Mouse (Mus musculus) liver, postnatal 0 days (tissue): ENCODE measurements around the gene Vps39. TPM values are rescaled to one million over a fixed set of nuclear protein-coding genes. Genes with fewer than 3 reads are reported as not detected.

Source experiments
- ATAC-seq: fragments of 200-750 bp; cut with Nextera tagmentation; 2 replicates; pipeline ENCODE4 v1.8.0; 2017; ENCODE audit warnings: mild to moderate bottlenecking, moderate library complexity
- DNase-seq: peaks from one replicate; pipeline ENCODE4 v3.0.0-alpha.2; 2016
- H3K27ac ChIP-seq: fragments of 300-500 bp; sonication (generic); 2 replicates; pipeline ENCODE4 v1.5.1; 2014; ENCODE audit warnings: antibody characterized with exemption, moderate library complexity, mild to moderate bottlenecking, low read depth
- H3K27me3 ChIP-seq: fragments of 300-500 bp; sonication (generic); 2 replicates; pipeline ENCODE4 v1.6.1; 2014; ENCODE audit warnings: low read length, control low read depth, mixed read lengths; ENCODE audit not compliant: insufficient read depth
- H3K36me3 ChIP-seq: fragments of 300-500 bp; sonication (generic); replicated peaks from 2 replicates; pipeline ENCODE4 v1.6.1; 2014; ENCODE audit warnings: mild to moderate bottlenecking, control low read depth, low read length, moderate library complexity, mixed read lengths; ENCODE audit not compliant: insufficient read depth
- H3K4me1 ChIP-seq: fragments of 300-500 bp; sonication (generic); 2 replicates; pipeline ENCODE4 v1.6.1; 2014; ENCODE audit warnings: antibody characterized with exemption, mild to moderate bottlenecking, control low read depth; ENCODE audit not compliant: insufficient read depth
- H3K4me2 ChIP-seq: fragments of 300-500 bp; sonication (generic); 2 replicates; pipeline ENCODE4 v1.6.1; 2014; ENCODE audit warnings: low read depth, mild to moderate bottlenecking, low read length, moderate library complexity, mixed read lengths
- H3K4me3 ChIP-seq: fragments of 300-500 bp; sonication (generic); 2 replicates; pipeline ENCODE4 v1.5.1; 2014; ENCODE audit warnings: low read depth, low read length
- H3K9ac ChIP-seq: fragments of 300-500 bp; sonication (generic); replicated peaks from 2 replicates; pipeline ENCODE4 v1.6.1; 2014; ENCODE audit warnings: mild to moderate bottlenecking, moderate library complexity
- H3K9me3 ChIP-seq: fragments of 300-500 bp; sonication (generic); 2 replicates; pipeline ENCODE4 v1.6.1; 2016; ENCODE audit warnings: mild to moderate bottlenecking, control low read depth, low read length, mixed read lengths
- CTCF ChIP-seq: sonication (generic); IDR thresholded peaks from 2 replicates; pipeline ENCODE4 v1.5.1; 2016; ENCODE audit warnings: antibody characterized with exemption, low read depth
- EP300 ChIP-seq: IDR thresholded peaks from 2 replicates; pipeline ENCODE4 v1.6.1; 2016; ENCODE audit warnings: antibody characterized with exemption, low read depth, mild to moderate bottlenecking
- WGBS: fragments of 180-500 bp; shearing (Covaris S2); extraction: QIAGEN DNeasy Blood & Tissue Kit; methylation state at CpG from one replicate; pipeline ENCODE4 v1.1.7; 2014; ENCODE audit not compliant: insufficient replicate concordance; 5-methylcytosine and 5-hydroxymethylcytosine counted together
- polyA plus RNA-seq: library from polyadenylated mRNA; unstranded; fragments of >200 nt; fragmentation: Nextera tagmentation; extraction: Ambion mirVana; gene quantifications from 2 replicates; pipeline ENCODE4 v1.2.1, GENCODE M21; 2015

Gene Vps39
- polyA plus RNA-seq, 1 experiment from 2014 or later: 5.9 TPM

DNA sequence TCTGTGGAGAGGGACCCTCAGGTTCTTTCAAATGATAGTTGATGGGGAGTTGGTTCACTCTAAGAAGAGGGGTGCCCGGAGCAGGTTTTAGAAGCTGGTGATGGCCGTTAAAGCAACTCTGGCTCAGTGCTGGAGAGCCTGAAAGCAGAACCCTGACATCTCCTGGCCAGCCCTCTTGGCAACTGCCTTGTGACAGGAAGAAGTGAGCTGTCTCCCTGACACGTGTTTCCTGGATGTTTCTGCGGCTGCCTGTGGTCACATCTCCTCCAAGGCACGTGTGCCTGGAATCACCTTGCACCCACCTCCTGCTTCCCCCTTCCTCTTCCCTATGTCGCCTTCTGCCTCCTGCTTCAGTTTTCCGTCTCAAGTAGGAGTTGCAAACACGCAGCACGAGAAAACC is 4.8 kb downstream of the Vps39 start:
- Histone ChIP-seq H3K27ac (0 out of 2 replicates have a peak overlapping the region, but pooled peaks have one; percentile 19), H3K4me1 (peaks cover 12% of the 10 kb centered on the region), H3K36me3 (peaks cover 36% of the 10 kb centered on the region), H3K9me3 (no peaks in the 10 kb centered on the region), H3K27me3 (no peaks in the 10 kb centered on the region), H3K4me2 (0 out of 2 replicates have a peak overlapping the region, but pooled peaks have one; percentile 7), H3K9ac (no peak overlapping the region), H3K4me3 (no peak overlapping the region)
- DNase-seq (peak; percentile 27), ATAC-seq (no peak)
- no peak for TF ChIP-seq CTCF
- TF ChIP-seq EP300: no peak
- 33% methylated on average over 9 of the region's 9 CpGs for WGBS

DNA sequence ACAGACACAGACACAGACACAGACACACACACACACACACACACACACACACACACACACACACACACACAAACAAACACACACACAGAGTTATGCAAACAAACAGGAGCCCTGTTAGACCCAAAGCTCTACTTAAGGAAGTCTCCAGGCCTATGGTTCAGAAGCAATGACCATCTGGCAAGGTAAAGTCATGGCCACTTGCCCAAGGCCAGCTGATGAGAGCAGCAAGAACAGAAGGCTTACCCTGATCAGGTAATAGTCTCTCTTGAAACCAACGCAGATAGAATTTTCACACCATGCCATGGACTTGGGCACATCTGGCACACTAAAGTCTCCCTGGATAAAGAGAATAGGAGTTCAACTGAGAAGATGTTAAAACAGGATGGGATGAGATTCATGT is 11.2 kb downstream of the Vps39 start:
- Histone ChIP-seq H3K36me3 (peaks cover 69% of the 10 kb centered on the region), H3K4me3 (no peak overlapping the region), H3K9me3 (no peaks in the 10 kb centered on the region), H3K27ac (no peak overlapping the region), H3K4me2 (no peak overlapping the region), H3K9ac (no peak overlapping the region), H3K4me1 (no peaks in the 10 kb centered on the region), H3K27me3 (no peaks in the 10 kb centered on the region)
- TF ChIP-seq EP300: no peak
- ATAC-seq (no peak), DNase-seq (no peak)
- WGBS: 84% methylated on average over 1 of the region's 1 CpGs

DNA sequence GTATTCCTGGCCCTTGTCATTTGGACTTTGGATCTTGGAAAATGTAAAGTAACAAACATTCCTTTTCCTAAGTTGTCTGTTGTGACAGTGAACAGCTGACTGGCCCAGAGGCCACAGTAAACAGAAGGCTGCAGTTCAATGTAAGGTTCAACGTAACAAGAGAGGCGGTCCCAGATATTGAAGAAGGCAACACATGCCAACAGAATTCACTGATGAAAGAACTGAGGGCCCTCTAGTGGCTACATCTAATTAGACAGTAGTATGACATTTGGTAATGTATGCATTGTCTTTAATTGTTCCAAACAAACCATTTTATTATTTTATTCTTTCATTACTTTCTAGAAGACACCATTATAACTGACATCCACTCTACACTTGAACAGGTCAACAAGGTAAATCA is 15.1 kb downstream of the Vps39 start:
- Histone ChIP-seq H3K9ac (no peak overlapping the region), H3K36me3 (peaks cover 60% of the 10 kb centered on the region), H3K27me3 (no peaks in the 10 kb centered on the region), H3K27ac (no peak overlapping the region), H3K4me1 (no peaks in the 10 kb centered on the region), H3K9me3 (no peaks in the 10 kb centered on the region), H3K4me3 (no peak overlapping the region), H3K4me2 (no peak overlapping the region)
- 53% methylated on average over 2 of the region's 2 CpGs for WGBS
- TF ChIP-seq CTCF: peak; percentile 49
- no peak for TF ChIP-seq EP300
- ATAC-seq (peak; percentile 50), DNase-seq (no peak)

DNA sequence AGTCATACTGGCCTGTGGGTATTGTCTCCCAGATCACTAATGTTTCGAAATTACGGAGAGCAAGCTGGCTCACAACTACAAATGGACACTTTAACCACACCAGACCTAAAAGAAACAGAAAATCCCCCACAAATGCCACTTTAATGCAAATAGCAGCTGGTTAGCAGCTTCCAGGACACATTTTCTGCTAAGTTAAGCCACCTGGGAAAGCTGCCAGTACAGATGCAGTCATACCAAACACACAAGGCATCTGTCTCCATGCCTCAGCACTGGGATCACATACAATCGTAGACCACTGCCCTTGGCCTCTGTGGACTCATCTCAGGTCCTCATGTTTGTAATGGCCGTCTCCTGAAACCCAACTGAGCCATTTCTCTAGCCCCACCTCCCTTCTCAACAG is 21.4 kb downstream of the Vps39 start:
- Histone ChIP-seq H3K4me1 (no peaks in the 10 kb centered on the region), H3K27me3 (no peaks in the 10 kb centered on the region), H3K4me3 (no peak overlapping the region), H3K9me3 (no peaks in the 10 kb centered on the region), H3K9ac (no peak overlapping the region), H3K4me2 (no peak overlapping the region), H3K36me3 (peaks cover 67% of the 10 kb centered on the region), H3K27ac (no peak overlapping the region)
- TF ChIP-seq EP300 (no peak), CTCF (no peak)
- no peak for DNase-seq
- no peak for ATAC-seq
- WGBS: 92% methylated on average over 4 of the region's 4 CpGs

DNA sequence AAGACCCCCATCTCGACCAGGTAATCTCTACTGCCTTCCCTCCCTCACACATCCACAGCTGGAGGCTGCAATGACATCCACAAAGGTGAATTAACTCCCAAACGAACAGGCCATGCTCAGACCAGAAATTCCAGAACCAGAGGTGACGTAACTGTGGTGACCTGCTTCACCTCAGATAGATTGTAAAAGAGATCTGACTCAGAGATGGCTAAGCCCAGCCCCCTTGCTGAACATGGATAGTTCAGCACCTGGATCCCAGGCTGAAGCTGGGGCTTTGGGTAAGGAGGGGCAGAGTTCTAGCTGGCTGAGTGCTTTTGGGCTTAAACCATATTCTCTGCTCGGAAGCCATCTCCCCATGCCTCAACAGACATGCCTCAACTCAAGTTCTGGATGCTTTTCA is 37.9 kb downstream of the Vps39 start:
- TF ChIP-seq EP300 (no peak), CTCF (no peak)
- H3K9ac ChIP-seq: no peak overlapping the region
- WGBS: 62% methylated on average over 4 of the region's 4 CpGs
- peaks cover 23% of the 10 kb centered on the region for H3K36me3 ChIP-seq
- DNase-seq (no peak), ATAC-seq (no peak)
- H3K27ac ChIP-seq: no peak overlapping the region
- H3K9me3 ChIP-seq: no peaks in the 10 kb centered on the region
- H3K4me2 ChIP-seq: no peak overlapping the region
- no peaks in the 10 kb centered on the region for H3K27me3 ChIP-seq
- no peaks in the 10 kb centered on the region for H3K4me1 ChIP-seq
- H3K4me3 ChIP-seq: no peak overlapping the region

DNA sequence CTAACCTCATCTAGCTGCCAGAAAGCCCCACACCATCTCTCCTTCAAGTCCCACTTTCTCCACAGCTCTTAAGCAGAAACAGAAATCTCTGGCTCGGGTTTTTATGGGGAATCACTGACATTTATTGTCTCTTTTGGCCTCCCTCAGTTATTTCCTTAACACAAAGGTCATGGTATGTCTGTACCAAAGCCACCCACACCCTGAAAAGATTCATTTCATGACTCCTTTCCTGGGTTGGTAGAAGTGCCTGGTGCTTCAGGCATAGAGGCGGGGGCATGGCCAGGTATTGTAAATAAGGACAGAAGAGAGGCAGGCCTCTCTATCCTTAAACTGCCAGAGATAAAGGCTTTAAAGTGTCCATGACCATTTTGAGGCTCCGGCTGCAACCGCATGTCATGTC is 38.5 kb downstream of the Vps39 start:
- Histone ChIP-seq H3K27me3 (no peaks in the 10 kb centered on the region), H3K4me1 (no peaks in the 10 kb centered on the region), H3K27ac (no peak overlapping the region), H3K9me3 (no peaks in the 10 kb centered on the region), H3K4me2 (no peak overlapping the region), H3K9ac (no peak overlapping the region), H3K4me3 (no peak overlapping the region), H3K36me3 (peaks cover 23% of the 10 kb centered on the region)
- TF ChIP-seq EP300 (no peak), CTCF (no peak)
- no peak for DNase-seq
- no peak for ATAC-seq
- 79% methylated on average over 4 of the region's 4 CpGs for WGBS

DNA sequence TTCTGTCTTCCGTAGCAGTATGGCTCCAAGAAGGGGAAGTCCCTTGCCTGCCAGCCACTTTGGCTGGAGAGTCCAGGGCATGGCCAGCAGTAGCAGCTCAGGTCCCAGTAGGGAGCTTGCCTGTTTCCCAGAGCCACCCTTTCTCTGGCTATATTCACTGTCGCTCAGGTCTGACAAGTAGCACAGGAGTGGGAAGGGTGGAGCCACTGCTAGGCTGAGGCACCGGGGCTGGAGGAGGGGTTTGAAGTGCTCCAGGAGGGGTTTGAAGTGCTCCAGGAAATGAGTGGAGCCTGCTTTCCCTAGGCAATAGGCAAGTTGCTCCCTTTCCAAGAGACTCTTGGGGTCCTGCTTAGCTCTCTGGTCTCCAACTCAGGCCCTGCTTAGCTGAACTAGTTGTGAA is 39.0 kb downstream of the Vps39 start, which contains the start of gene Pla2g4f:
Gene Pla2g4f, minus strand, starts transcription at position 190 of the 400 bp plus-strand sequence.
- 40% methylated on average over 3 of the region's 3 CpGs for WGBS
- H3K4me3 ChIP-seq: no peak within 1 kb of the TSS
- H3K27me3 ChIP-seq: no peaks in the 10 kb centered on the region
- no peak for ATAC-seq
- no peaks in the 10 kb centered on the region for H3K4me1 ChIP-seq
- TF ChIP-seq EP300 (no peak), CTCF (no peak)
- H3K9ac ChIP-seq: no peak within 1 kb of the TSS
- H3K9me3 ChIP-seq: no peaks in the 10 kb centered on the region
- DNase-seq: no peak
- H3K4me2 ChIP-seq: no peak within 1 kb of the TSS
- peaks cover 21% of the 10 kb centered on the region for H3K36me3 ChIP-seq
- no peak within 1 kb of the TSS for H3K27ac ChIP-seq
